ENCODE assay signal across 14 mouse cellular contexts in the genomic region with DNA sequence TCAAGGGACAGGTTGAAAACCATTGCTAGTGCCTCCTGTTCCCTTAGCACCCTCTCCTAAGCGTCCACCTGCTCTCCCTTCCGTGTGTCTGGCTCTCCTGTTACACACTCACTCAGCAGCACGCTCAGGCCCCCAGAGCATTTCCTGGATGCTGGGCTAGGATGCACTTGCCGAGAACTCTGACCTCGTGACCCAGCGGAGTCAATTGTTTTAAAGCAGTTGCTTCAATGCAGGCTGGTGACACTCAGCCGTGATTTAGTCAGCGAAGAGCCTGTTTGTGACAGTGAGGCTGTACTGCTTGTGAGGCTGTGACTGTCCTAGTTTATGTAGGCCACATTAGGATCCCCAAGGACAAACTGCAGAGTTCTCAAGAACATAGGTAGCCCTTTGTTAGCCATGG.
"Had no signal": no experiment of that assay in that cellular context is flagged by ENCODE, and none has a peak within 500 bp of the region (broad histone marks: within the 10 kb centered on the region; RNA-seq: fewer than 3 reads in every experiment).

No protein-coding gene starts in this region.

- H3K4me2 ChIP-seq: limb, embryonic 13.5 days; lung, embryonic 14.5 days; midbrain, embryonic 11.5 days; midbrain, embryonic 15.5 days; neural tube, embryonic 13.5 days had no signal

- H3K4me3 ChIP-seq: limb, embryonic 13.5 days; midbrain, embryonic 15.5 days; neural tube, embryonic 13.5 days had no signal

- H3K27ac ChIP-seq: limb, embryonic 13.5 days; liver, embryonic 14.5 days; midbrain, embryonic 15.5 days; neural tube, embryonic 13.5 days; stomach, postnatal 0 days had no signal

- H3K9ac ChIP-seq: limb, embryonic 13.5 days; liver, embryonic 14.5 days; lung, embryonic 14.5 days; midbrain, embryonic 15.5 days; neural tube, embryonic 13.5 days had no signal

- DNase-seq: kidney, adult 11 months; left cerebral cortex, postnatal 4 days; lung, embryonic 14.5 days; lung, postnatal 10 days; lung, postnatal 4 days; right cerebral cortex, postnatal 14 days; thymus, adult 2 months; thymus, postnatal 36 days had no signal

- ATAC-seq: midbrain, embryonic 15.5 days had no signal

- H3K9me3 ChIP-seq: limb, embryonic 13.5 days; midbrain, embryonic 15.5 days; neural tube, embryonic 13.5 days had no signal

- H3K27me3 ChIP-seq: limb, embryonic 13.5 days; midbrain, embryonic 15.5 days; neural tube, embryonic 13.5 days had no signal
